Mouse (Mus musculus) spleen, adult 2 months (tissue): Measurements from ENCODE around the gene Alkbh6.

Experiments used
- CTCF ChIP-seq: fragments of 200-500 bp; IDR thresholded peaks from 2 replicates; pipeline ENCODE4 v1.5.1; 2011; ENCODE audit warnings: mild to moderate bottlenecking, inconsistent platforms; ENCODE audit not compliant: insufficient read depth, insufficient read length, insufficient replicate concordance; ENCODE audit errors: extremely low read depth
- POLR2A ChIP-seq: fragments of 200-500 bp; IDR thresholded peaks from 2 replicates; pipeline ENCODE4 v1.6.1; 2011; ENCODE audit warnings: low read depth, low read length, inconsistent platforms

- TF ChIP-seq CTCF: no peak
- no peak for TF ChIP-seq POLR2A
These were observed 15.9 kb downstream of the Alkbh6 start for GRCm38 (mm10) chr7:30324300-30324944.
